Mouse (Mus musculus) embryo, embryonic 11.5 days (tissue): Measurements from ENCODE around the gene Bcl2.

ENCODE experiments used
- DNase-seq: peaks from one replicate; pipeline ENCODE4 v3.0.0-alpha.2; 2012; ENCODE audit warnings: low read depth, low spot score

The Bcl2 gene

DNA sequence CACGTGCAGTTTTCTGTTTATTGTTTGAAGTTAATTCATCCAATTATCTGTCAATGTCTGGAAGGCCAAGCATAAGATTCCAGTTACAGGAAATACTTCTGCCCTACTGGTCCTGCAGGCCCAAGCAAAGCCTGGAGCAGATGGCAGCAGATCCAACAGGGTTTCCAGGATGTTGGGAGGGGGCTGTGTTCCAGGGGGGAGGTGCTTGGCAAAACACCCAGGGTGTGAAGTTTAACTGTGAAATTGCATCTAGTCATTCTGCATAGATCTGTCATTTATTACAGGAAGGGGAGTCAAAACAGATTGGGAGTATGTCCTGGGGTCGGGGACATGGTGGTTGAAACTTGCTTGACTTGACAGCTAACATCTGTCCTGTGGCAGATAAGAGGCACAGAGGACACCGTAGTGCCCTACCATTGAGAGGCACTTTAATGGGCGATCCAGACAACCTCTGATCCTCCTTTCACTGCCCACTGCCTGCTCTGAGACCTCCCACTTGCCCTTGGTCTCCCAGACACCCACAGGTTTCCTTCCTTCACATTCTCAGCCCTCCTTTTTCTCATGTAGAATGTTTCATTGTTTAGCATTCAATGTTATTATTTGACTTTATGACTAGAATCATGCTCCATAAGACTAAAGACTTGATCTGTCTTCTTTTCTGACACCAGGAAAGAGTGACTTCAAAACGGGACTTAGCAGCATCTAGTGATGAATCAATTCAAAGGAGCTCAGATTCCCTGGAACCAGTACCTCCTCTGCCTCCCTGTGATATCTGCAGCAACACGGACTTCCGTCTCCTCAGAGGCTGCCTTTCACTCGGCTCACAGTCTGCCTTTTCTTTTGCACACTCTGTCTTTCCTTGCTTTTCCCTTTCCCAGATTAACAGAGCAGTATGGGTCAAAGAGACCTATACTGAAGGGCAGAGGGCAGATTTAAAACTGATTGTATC lies 47.7 kb downstream of the Bcl2 start:
- no peak for DNase-seq

DNA sequence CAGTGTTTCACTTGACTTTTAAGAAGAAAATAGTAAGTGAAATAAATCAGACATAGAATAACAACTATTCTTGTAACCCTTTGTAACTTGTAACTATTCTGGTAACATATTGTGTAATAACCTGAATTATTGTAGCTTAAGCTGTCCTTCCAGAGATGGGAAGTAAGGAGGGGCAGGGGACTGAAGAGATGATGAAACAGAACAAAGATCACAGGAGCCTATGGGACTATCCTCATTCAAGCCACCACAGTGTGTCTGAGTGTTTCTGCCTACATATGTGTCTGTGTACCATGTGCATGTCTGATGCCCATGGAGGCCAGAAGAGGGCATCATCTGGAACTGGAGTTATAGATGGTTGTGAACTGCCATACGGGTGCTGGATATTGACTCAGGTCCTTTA lies 49.1 kb downstream of the Bcl2 start:
- DNase-seq, result no peak

DNA sequence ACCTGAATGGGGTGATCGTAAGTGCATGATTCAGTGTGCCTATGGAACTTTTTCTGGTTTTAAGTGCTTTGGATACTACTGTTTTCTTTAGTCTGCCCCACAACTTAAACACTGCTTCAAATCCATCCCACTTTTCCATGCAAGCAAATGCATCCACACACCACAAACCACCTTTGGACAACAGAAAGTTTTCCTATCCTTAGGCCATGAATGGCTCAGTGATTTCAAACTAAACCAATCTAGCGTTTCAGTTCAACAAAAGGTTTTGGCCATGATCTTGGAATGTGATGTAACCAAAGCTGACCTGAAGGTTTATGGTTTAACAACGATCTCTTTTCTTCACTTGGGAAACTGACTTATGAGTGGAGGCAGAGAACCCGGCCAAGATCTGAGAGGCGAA lies 51.6 kb downstream of the Bcl2 start:
- DNase-seq, result no peak

DNA sequence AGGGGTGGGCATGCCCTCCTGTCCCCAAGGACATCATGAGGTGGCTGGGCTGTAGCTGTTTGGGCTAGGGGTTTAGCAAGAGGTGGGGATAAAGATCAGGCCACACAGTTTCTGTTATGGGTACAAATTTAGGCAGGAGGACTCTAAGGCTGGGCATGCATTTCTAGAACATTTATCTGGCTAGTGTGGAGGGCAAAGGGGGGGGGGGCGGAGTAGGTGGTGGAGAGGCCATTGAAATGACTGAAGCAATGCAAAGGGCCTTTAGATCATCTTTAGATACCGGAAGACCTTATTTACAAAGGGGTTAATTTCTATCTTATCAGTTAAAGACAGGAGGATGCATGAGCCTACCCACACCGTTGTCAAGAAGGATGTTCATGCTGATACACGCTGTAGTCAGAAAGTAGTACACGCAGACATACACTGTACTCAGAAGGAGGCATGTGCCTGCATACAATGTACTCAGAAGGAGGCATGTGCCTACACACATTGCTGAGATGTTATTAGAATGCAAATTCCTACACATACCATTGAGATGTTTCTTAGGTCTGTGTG lies 55.7 kb downstream of the Bcl2 start:
- no peak for DNase-seq

DNA sequence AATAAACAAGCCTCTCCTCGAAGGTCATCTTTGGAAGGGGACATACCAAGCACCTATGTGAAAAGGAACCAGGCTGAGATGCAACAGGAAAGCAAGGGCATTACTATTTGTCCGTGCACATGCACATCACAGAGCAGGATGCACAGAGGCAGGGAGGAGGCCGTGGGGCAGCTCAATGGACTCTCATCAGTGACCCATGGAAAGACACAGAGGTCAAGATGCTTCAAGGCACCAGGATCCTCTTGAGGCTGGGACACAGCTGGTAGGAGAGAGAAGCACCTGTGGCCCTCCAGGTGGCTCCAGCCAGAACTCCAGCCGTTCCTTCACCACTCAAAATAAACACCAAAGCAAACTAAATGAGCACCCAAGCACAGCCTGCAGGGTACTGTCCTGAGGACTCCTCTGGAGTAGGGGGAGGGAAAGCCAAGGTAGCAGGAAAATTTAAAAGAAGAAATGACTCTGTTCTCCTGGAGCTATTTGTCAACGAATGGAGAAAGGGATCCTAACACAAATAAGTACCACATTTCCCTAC lies 57.8 kb downstream of the Bcl2 start:
- DNase-seq, result no peak

DNA sequence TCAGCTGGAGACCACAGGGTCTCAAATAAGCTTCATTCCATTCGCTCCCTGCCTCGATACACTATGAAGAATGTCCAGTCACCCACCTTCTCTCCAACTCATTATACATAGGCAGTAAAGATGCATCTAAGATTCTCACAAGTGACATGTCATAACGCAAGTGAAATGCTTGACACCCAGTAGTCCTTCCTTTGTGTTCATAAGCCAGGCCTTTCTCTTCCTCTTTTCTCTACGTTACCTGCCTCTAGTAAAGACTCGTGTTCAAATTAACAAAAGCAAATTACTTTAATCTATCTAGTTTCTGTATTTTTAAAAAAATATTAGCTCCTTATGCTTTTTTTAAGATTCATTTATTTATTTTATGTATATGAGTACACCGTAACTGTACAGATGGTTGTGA lies 59.8 kb downstream of the Bcl2 start:
- no peak for DNase-seq

DNA sequence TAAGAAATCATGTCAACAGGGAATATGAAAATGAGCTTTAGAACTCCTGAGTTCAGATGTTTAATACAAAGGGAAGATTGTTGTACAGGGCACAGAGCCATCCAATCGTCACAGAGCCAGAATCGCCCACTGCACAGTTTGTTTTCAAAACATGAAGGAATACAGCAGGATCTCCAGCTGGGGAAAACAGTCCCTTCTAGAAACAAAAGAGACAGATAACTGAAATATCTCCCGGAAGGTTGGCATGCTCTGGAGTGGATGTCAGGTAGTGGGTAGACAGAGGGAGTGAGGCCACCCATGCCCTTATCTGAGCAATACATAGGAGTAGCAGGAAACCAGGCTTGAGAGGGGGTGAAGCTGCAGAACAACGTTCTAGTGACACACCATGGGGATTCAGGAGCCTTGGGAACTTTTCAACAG lies 60.6 kb downstream of the Bcl2 start:
- DNase-seq, result no peak

DNA sequence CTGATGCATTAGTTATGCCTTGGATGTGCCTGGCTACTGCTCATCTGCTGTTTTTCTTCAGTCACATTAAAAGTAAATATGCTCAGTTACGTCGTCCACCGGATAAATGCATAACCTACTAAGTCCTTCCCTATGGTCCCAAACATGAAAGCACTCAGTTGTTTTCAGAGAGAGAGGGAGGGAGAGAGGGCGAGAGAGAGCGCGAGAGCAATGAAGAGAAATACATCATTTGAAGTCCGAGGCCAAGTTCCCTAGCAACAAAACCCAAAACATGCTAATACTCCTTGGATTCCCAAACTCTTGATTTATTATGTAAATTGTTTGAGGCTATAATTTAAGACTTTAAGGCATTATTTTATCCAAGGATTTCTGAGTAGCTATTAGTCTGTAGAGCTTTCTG lies 62.9 kb downstream of the Bcl2 start:
- DNase-seq, result no peak

DNA sequence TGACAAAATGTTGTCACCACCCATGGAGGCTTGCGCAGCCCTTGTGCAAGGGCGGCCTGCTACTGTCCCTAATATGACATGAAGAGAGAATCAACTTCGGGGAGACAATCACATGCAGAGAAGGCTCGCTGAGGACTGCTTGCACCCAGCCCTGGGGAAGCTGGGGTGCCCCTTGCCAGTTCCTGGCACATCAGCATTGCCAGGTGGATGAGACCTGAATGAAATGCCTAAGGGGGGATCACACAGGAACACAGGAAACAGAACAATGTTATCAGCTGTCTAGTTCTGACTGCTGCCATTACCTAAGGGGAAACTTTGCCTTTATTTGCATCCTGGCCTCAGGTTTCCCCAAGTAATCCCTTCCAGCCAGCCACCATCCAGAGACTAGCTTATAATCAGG lies 63.6 kb downstream of the Bcl2 start:
- DNase-seq, result no peak

DNA sequence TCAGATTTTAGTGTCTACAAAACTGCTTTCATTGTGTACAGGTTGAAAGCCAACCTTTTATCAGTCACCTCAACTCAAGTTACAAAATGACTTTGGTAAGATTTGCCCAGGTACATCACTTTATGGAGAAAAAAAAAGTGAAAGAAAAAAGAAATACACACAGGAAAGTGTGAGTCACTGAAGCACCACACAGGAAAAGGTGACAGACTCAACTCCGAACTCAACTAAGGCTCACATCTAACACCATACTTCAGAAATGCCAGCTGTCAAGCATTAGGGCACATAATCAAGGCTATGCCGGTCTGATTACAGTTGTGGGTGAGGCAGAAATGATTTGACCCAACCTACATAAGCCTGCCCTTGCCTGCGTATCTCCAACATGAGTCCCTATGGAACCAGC lies 66.7 kb downstream of the Bcl2 start:
- no peak for DNase-seq

DNA sequence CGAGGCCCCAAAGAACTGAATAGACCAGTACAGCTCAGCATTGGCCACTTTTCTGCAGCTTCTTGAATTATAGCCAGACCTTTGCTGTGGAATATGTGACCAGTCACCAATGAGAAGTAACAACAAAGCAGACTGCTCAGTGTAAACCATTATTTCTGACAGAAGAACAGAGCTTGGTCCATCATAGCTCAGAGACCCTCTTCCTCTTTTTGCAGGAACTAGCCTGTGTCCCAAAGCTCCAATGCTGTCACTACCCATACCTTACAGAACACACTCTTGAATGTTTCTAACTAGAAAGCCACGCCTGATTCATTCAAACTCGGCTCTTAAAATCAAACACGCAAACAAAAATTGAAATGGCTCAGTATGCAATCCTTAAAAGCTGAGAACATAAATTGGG lies 69.5 kb downstream of the Bcl2 start:
- no peak for DNase-seq

DNA sequence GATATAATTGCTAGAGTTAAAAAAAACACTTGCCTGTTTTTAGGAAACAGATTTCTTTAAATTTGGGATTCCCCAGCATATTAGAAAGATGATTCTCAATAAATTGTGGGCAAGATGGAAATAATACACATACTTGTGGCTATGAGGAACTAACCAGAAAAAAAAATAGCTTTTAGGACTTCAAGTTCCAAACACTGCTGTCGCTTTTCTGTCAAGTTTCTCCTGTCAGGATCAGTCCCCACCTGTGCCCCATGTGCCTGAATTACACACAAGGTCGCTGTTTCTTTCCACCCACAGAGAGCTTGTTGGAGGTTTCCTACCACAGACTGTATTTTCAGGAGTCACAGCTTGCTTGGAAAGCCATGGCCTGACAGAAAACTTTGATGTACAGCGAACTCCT lies 70.5 kb downstream of the Bcl2 start:
- DNase-seq, result no peak

DNA sequence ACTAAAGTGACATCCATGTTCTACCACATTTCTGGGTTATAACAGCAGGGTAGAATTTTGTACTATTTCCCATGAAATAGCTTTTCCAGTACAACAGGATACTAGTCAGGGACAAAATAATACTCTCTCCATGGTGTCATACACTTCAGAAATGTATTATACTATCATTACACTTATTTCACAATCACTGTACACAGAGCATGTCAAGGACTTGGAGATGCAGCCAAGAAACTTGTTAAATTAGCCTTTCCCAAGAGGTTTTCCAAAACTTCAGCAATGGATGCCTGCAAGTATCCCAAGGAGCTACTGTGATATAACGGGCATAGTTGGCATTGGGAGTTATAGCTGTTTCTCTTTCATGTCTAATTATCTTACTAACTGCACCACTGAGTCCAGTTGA lies 73.5 kb downstream of the Bcl2 start:
- DNase-seq, result no peak

DNA sequence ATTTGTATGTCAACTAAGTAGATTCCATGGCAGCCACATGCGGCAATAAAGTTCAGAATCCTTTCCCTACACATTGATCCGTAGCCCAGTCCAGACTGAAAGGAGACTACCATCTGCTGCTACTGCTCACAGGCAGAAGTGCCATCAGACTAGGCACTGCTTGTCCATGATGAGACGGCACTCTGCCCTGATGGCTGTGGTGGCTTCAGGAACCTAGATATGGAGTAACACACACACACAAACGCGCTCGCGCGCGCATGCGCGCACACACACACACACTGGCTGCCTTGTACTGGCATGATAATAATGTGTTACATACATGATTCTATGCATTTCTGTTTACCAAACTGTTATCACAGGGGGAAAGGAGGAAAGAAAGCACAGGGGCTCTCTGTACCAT lies 76.4 kb downstream of the Bcl2 start:
- no peak for DNase-seq

DNA sequence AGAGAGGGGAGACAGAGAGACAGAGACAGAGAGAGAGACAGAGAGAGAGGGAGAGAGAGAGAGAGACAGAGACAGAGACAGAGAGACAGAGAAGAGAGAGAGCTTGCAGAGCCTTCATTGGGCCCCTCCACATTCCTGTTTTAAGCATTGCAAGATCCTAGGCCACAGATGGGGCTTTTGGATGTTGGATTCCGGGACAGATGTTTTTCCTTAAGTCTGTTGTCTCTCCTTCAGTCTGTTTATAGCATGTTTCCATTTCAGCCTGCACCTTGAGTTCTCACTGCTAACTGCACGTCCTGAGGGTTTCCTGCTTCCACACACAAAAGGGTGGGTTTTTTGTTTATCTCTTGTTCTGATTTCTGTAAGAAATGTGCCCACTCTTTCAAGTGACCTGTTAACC lies 77.4 kb downstream of the Bcl2 start:
- no peak for DNase-seq

DNA sequence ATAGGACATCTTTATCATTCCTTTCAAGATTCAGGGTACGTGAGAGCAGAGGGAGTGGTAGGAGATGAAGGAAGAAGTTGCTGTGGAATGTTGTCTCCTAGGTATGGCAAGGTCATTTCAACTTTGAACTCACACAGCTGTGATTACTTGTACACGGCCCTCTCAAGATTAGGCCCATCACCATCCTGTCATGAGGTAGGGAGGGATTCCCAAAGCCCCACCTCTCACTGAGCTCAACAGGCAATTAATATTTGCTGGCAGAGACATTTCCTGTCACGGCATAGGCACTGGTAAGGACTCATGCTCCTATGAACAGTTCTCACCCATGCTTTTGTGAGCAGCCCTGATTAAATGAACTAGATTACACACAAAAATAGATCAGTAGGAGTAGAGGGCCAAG lies 80.9 kb downstream of the Bcl2 start:
- DNase-seq, result no peak

DNA sequence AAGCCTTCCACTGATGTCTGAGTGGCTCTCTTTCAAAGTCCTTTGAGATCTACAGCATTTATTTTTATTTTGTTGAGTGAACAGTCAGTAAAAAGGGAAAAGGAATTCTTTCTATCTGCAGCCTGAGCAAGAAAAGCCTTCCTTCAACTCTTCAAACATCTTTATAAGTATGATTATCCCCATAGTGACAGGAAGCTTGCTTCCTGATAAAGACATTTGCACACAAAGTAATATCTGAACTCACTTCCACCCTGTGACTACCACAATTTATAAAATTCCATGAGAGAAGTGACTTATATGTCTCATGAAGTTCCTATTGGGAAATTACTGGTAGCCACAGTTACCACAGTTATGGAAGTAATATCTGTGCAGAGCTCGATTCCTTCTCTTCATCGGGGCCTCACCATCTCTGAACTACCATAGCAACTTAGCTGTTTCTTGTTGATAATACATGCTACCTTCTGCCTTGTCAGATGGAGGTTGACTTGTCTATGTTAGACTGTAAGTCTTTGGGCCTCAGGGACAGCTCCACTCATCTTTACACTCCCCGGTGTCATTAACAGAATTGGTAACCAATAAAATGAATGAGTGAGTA lies 82.1 kb downstream of the Bcl2 start:
- no peak for DNase-seq

DNA sequence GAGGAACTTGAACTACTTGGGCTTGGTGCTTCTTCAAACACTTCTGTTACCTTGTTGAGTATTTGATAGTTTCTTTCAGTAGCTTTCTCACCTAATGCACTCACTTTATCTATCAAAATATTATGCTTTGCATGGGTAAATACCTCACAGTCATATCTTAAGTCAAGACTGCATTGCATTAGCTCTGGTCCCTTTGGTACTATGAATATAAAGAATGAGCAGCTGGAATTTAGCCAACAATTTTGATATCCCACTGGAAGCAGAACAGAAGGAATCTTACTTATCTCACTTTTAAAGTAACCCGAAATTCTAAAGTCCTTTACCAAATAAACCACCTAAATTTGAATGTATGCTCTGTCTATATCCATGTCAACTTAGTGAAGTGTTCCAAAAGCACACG lies 83.1 kb downstream of the Bcl2 start:
- no peak for DNase-seq

DNA sequence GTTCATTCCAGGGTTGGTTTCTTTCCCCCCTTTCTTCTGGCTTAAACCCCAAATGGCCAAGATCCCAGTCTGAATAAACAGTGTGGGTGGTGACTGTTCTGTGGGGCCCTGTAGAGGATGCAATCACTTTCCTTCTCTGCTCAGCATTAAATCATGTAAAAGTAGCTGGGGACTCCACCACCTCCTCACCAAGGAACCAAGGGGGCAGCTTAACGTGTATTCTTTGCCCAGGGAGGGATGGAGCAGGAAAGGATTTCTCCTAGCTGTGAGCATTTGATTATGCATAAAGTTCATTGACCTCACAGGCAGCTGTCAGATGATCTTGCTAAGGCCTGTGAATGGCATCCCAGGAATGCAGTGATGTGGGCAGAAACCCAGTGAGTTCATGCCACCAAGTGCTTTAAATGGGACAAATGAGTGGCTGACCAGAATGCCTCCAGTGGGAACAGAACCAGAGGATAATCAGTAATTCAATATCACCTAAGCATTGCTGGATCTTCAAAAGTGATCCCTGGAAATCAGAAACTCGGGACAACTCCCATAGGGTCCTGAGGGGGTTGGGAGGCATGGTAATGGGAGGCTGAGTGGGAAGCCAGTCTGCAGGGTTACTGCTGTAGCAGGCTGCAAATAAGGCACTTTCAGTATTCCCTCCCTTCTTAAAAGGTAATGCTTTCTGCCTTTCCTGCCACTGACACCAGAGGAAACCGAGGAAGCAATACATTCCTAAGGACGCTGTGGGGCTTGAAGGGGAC lies 84.0 kb downstream of the Bcl2 start:
- DNase-seq, result no peak

DNA sequence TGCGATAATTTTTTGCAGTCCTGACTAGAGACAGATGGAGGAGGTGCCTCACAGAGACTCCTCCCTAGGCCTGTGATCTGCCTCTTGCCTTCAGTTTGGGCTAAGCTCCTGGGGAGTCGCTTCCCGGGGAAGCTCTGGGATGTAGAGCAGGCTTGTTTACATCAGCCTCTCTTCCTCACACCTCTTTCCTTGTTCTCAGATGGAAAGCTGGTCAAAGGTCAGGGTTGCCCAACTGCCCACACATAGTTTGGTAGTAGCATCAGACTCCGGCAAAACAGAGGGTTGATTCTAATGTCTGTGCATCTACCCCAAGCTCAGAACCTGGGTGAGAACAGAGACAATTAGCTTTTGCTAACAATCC lies 84.6 kb downstream of the Bcl2 start:
- no peak for DNase-seq

DNA sequence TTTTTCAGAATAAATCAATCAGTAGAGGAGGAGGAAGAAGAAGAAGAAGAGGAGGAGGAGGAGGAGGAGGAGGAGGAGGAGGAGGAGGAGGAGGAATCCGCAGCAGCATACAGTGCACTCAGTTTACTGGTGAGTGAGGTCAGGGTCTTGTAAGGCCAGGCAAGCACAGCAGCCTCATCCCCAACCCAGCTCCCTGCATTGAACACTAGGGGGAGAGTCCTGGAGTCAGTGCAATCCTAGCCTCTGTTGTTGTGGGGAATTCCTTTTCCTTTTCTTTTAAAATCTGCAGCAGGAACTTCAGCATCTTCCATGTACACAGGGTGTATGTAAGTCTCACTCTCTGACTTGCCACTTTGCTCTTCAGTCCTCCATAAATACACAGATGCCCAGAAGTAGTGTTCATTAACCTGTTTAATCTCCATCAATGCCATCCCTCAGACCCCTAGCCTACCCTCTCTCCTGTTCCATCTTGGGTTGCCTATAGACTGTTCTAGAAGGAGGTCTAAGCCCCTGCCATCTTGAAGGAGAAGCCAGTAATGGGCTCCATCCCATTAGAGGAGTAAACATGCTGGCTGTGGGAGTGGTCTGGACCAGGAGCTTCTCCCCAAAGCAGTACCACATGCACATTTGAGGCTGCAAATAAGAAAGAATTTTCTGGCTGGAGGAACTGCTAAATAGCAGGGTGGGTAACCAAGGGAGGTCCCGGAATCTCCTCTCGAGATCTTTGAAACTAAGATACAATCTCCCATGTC lies 85.2 kb downstream of the Bcl2 start:
- DNase-seq, result no peak
